Mouse (Mus musculus): ENCODE measurements around the gene Tsfm. TPM values are rescaled to one million over a fixed set of nuclear protein-coding genes. Genes with fewer than 3 reads are reported as not detected.

Tsfm gene
- polyA plus RNA-seq, 1 experiment from 2014 or later: 38.4 TPM

- H3K27ac ChIP-seq (ENCODE audit: low read depth): no peak overlapping the region
- WGBS (ENCODE audit: insufficient replicate concordance): 71% methylated on average over 7 of the region's 7 CpGs
- H3K9me3 ChIP-seq (ENCODE audit: low read length): no peaks in the 10 kb centered on the region
- no peak overlapping the region for H3K4me3 ChIP-seq (ENCODE audit: low read depth, low read length)
- peaks cover 2% of the 10 kb centered on the region; the same call in 1 of the 2 replicates for H3K36me3 ChIP-seq (replicated peaks; ENCODE audit: insufficient read depth, low read length)
- DNase-seq (no peak), ATAC-seq (no peak)
- no peak overlapping the region for H3K4me2 ChIP-seq (ENCODE audit: low read depth, low read length)
- no peak overlapping the region for H3K9ac ChIP-seq (replicated peaks)
- H3K27me3 ChIP-seq (ENCODE audit: insufficient read depth, low read length): no peaks in the 10 kb centered on the region
- TF ChIP-seq CTCF (IDR thresholded peaks at IDR 0.05; ENCODE audit: low read depth) (no peak), EP300 (IDR thresholded peaks at IDR 0.05; ENCODE audit: low read depth) (no peak)
- H3K4me1 ChIP-seq (ENCODE audit: insufficient read depth): no peaks in the 10 kb centered on the region
Observed at GRCm38 (mm10) chr10:127003806-127004205, 26.8 kb downstream of the Tsfm start.

GRCm38 (mm10) chr10:127003334-127003733, 27.3 kb downstream of the Tsfm start:
- Histone ChIP-seq H3K4me2 (ENCODE audit: low read depth, low read length) (no peak overlapping the region), H3K27me3 (ENCODE audit: insufficient read depth, low read length) (no peaks in the 10 kb centered on the region), H3K4me1 (ENCODE audit: insufficient read depth) (no peaks in the 10 kb centered on the region), H3K27ac (ENCODE audit: low read depth) (no peak overlapping the region), H3K4me3 (ENCODE audit: low read depth, low read length) (no peak overlapping the region), H3K9ac (replicated peaks) (no peak overlapping the region), H3K9me3 (ENCODE audit: low read length) (no peaks in the 10 kb centered on the region), H3K36me3 (replicated peaks; ENCODE audit: insufficient read depth, low read length) (peaks cover 6% of the 10 kb centered on the region; the same call in 1 of the 2 replicates)
- TF ChIP-seq CTCF (IDR thresholded peaks at IDR 0.05; ENCODE audit: low read depth) (no peak), EP300 (IDR thresholded peaks at IDR 0.05; ENCODE audit: low read depth) (no peak)
- WGBS (ENCODE audit: insufficient replicate concordance): 75% methylated on average over 8 of the region's 8 CpGs
- DNase-seq (no peak), ATAC-seq (no peak)

GRCm38 (mm10) chr10:127002765-127003164, 27.9 kb downstream of the Tsfm start:
- no peak for DNase-seq
- H3K4me1 ChIP-seq (ENCODE audit: insufficient read depth): no peaks in the 10 kb centered on the region
- H3K27ac ChIP-seq (ENCODE audit: low read depth): no peak overlapping the region
- no peak for TF ChIP-seq EP300 (IDR thresholded peaks at IDR 0.05; ENCODE audit: low read depth)
- no peak for TF ChIP-seq CTCF (IDR thresholded peaks at IDR 0.05; ENCODE audit: low read depth)
- no peak for ATAC-seq
- H3K4me3 ChIP-seq (ENCODE audit: low read depth, low read length): no peak overlapping the region
- H3K9me3 ChIP-seq (ENCODE audit: low read length): no peaks in the 10 kb centered on the region
- no peak overlapping the region for H3K9ac ChIP-seq (replicated peaks)
- 62% methylated on average over 5 of the region's 5 CpGs for WGBS (ENCODE audit: insufficient replicate concordance)
- no peaks in the 10 kb centered on the region for H3K27me3 ChIP-seq (ENCODE audit: insufficient read depth, low read length)
- H3K4me2 ChIP-seq (ENCODE audit: low read depth, low read length): no peak overlapping the region
- H3K36me3 ChIP-seq (replicated peaks; ENCODE audit: insufficient read depth, low read length): peaks cover 11% of the 10 kb centered on the region

GRCm38 (mm10) chr10:127002056-127002455, 28.6 kb downstream of the Tsfm start:
- 70% methylated on average over 1 of the region's 1 CpGs for WGBS (ENCODE audit: insufficient replicate concordance)
- TF ChIP-seq CTCF (IDR thresholded peaks at IDR 0.05; ENCODE audit: low read depth): no peak
- no peak for TF ChIP-seq EP300 (IDR thresholded peaks at IDR 0.05; ENCODE audit: low read depth)
- Histone ChIP-seq H3K4me3 (ENCODE audit: low read depth, low read length) (no peak overlapping the region), H3K36me3 (replicated peaks; ENCODE audit: insufficient read depth, low read length) (peaks cover 17% of the 10 kb centered on the region), H3K27ac (ENCODE audit: low read depth) (no peak overlapping the region), H3K4me2 (ENCODE audit: low read depth, low read length) (no peak overlapping the region), H3K4me1 (ENCODE audit: insufficient read depth) (no peaks in the 10 kb centered on the region), H3K9me3 (ENCODE audit: low read length) (no peaks in the 10 kb centered on the region), H3K27me3 (ENCODE audit: insufficient read depth, low read length) (no peaks in the 10 kb centered on the region), H3K9ac (replicated peaks) (no peak overlapping the region)
- DNase-seq (no peak), ATAC-seq (no peak)

GRCm38 (mm10) chr10:127001297-127001696, 29.3 kb downstream of the Tsfm start:
- H3K9me3 ChIP-seq (ENCODE audit: low read length): no peaks in the 10 kb centered on the region
- H3K4me2 ChIP-seq (ENCODE audit: low read depth, low read length): no peak overlapping the region
- no peak for ATAC-seq
- WGBS (ENCODE audit: insufficient replicate concordance): 74% methylated on average over 9 of the region's 9 CpGs
- no peaks in the 10 kb centered on the region for H3K27me3 ChIP-seq (ENCODE audit: insufficient read depth, low read length)
- TF ChIP-seq CTCF (IDR thresholded peaks at IDR 0.05; ENCODE audit: low read depth): no peak
- no peak for TF ChIP-seq EP300 (IDR thresholded peaks at IDR 0.05; ENCODE audit: low read depth)
- H3K4me3 ChIP-seq (ENCODE audit: low read depth, low read length): no peak overlapping the region
- no peak overlapping the region for H3K9ac ChIP-seq (replicated peaks)
- no peaks in the 10 kb centered on the region for H3K4me1 ChIP-seq (ENCODE audit: insufficient read depth)
- no peak overlapping the region for H3K27ac ChIP-seq (ENCODE audit: low read depth)
- DNase-seq: no peak
- H3K36me3 ChIP-seq (replicated peaks; ENCODE audit: insufficient read depth, low read length): peaks cover 17% of the 10 kb centered on the region

GRCm38 (mm10) chr10:127000529-127000928, 30.1 kb downstream of the Tsfm start, which contains the start of gene Avil:
TSS of gene Avil (plus strand) at chr10:127000709.
- TF ChIP-seq CTCF (IDR thresholded peaks at IDR 0.05; ENCODE audit: low read depth) (no peak), EP300 (IDR thresholded peaks at IDR 0.05; ENCODE audit: low read depth) (no peak)
- ATAC-seq: peak; percentile 62
- no peak for DNase-seq

More at GRCm38 (mm10) chr10:127000529-127000928, 30.1 kb downstream of the Tsfm start, which contains the start of gene Avil:
- no peaks in the 10 kb centered on the region for H3K4me1 ChIP-seq (ENCODE audit: insufficient read depth)
- no peaks in the 10 kb centered on the region for H3K27me3 ChIP-seq (ENCODE audit: insufficient read depth, low read length)
- no peak within 1 kb of the TSS for H3K9ac ChIP-seq (replicated peaks)
- H3K9me3 ChIP-seq (ENCODE audit: low read length): no peaks in the 10 kb centered on the region
- no peak within 1 kb of the TSS for H3K4me2 ChIP-seq (ENCODE audit: low read depth, low read length)
- no peak within 1 kb of the TSS for H3K27ac ChIP-seq (ENCODE audit: low read depth)
- H3K36me3 ChIP-seq (replicated peaks; ENCODE audit: insufficient read depth, low read length): peaks cover 23% of the 10 kb centered on the region
- WGBS (ENCODE audit: insufficient replicate concordance): 66% methylated on average over 5 of the region's 5 CpGs
- H3K4me3 ChIP-seq (ENCODE audit: low read depth, low read length): no peak within 1 kb of the TSS
